Comparison of ENCODE assay signal across 25 mouse cellular contexts in genomic region chr6:7441725-7442124, GRCm38 (mm10).
"Had no signal": no experiment of that assay in that cellular context is flagged by ENCODE, and none has a peak within 500 bp of the region (broad histone marks: within the 10 kb centered on the region; RNA-seq: fewer than 3 reads in every experiment).

No protein-coding gene starts in this region.

- H3K9me3 ChIP-seq: heart, embryonic 10.5 days; heart, embryonic 12.5 days; hindbrain, embryonic 10.5 days; hindbrain, embryonic 12.5 days; intestine, embryonic 15.5 days; limb, embryonic 13.5 days; limb, embryonic 15.5 days; liver, embryonic 12.5 days had no signal

- DNase-seq: gastrocnemius, adult 2 months; gastrocnemius, postnatal 10 days; gastrocnemius, postnatal 25 days; heart, adult 18-20 months; heart, postnatal 10 days; heart, postnatal 4 days; kidney, adult 18-20 months; kidney, adult 8-10 months; kidney, postnatal 10 days; kidney, postnatal 25 days; kidney, postnatal 4 days; left cerebral cortex, postnatal 4 days had no signal

- H3K4me2 ChIP-seq: heart, embryonic 12.5 days; hindbrain, embryonic 12.5 days; intestine, embryonic 15.5 days; limb, embryonic 13.5 days; limb, embryonic 15.5 days; liver, embryonic 12.5 days had no signal

- H3K27me3 ChIP-seq: heart, embryonic 12.5 days; hindbrain, embryonic 12.5 days; intestine, embryonic 15.5 days; limb, embryonic 13.5 days; limb, embryonic 15.5 days; liver, embryonic 12.5 days had no signal

- ATAC-seq: hindbrain, embryonic 16.5 days; inflammation-experienced regulatory T-cells, adult 6 months; intestine, embryonic 15.5 days; intestine, postnatal 0 days; liver, embryonic 12.5 days had no signal

- H3K4me1 ChIP-seq: heart, embryonic 10.5 days; heart, embryonic 12.5 days; hindbrain, embryonic 10.5 days; hindbrain, embryonic 12.5 days; intestine, embryonic 15.5 days; limb, embryonic 13.5 days; limb, embryonic 15.5 days; liver, embryonic 12.5 days had no signal

- H3K27ac ChIP-seq: gastrocnemius, adult 2 months; heart, embryonic 10.5 days; hindbrain, embryonic 10.5 days; hindbrain, embryonic 12.5 days; intestine, embryonic 15.5 days; layer of hippocampus, adult 2 months; limb, embryonic 13.5 days; limb, embryonic 15.5 days; liver, embryonic 12.5 days; liver, embryonic 14.5 days had no signal

- H3K36me3 ChIP-seq: heart, embryonic 10.5 days; heart, embryonic 12.5 days; hindbrain, embryonic 10.5 days; hindbrain, embryonic 12.5 days; intestine, embryonic 15.5 days; limb, embryonic 13.5 days; limb, embryonic 15.5 days; liver, embryonic 12.5 days had no signal

- H3K4me3 ChIP-seq: gastrocnemius, adult 2 months; heart, embryonic 10.5 days; heart, embryonic 12.5 days; hindbrain, embryonic 10.5 days; hindbrain, embryonic 12.5 days; intestine, embryonic 15.5 days; layer of hippocampus, adult 2 months; limb, embryonic 13.5 days; limb, embryonic 15.5 days; liver, embryonic 12.5 days had no signal

- H3K9ac ChIP-seq: heart, embryonic 12.5 days; hindbrain, embryonic 12.5 days; intestine, embryonic 15.5 days; limb, embryonic 13.5 days; limb, embryonic 15.5 days; liver, embryonic 12.5 days; liver, embryonic 14.5 days had no signal
